Mouse (Mus musculus): ENCODE measurements around the gene Hk2. TPM values are rescaled to one million over a fixed set of nuclear protein-coding genes. Genes with fewer than 3 reads are reported as not detected.

Hk2 gene
- polyA plus RNA-seq, 1 experiment from 2014 or later: 24.2 TPM

- H3K4me2 ChIP-seq (ENCODE audit: low read depth, low read length): peak overlapping the region; percentile 89
- H3K27ac ChIP-seq (ENCODE audit: low read length): peak overlapping the region; percentile 91
- peak; percentile 68 for ATAC-seq (ENCODE audit: insufficient read depth, low FRiP score)
- WGBS: under 1% methylated on average over 68 of the region's 68 CpGs
- H3K4me3 ChIP-seq (replicated peaks; ENCODE audit: low read length): peak overlapping the region; percentile 69
- H3K27me3 ChIP-seq (ENCODE audit: control insufficient read depth, insufficient read depth, low read length): no peaks in the 10 kb centered on the region
- H3K36me3 ChIP-seq (ENCODE audit: control insufficient read depth, insufficient read depth, low read length): no peaks in the 10 kb centered on the region
- H3K9ac ChIP-seq (ENCODE audit: low read length): peak overlapping the region; percentile 71
- no peaks in the 10 kb centered on the region for H3K9me3 ChIP-seq (replicated peaks; ENCODE audit: control insufficient read depth, low read length)
- peaks cover 11% of the 10 kb centered on the region for H3K4me1 ChIP-seq (ENCODE audit: control insufficient read depth, insufficient read depth, low read length)
Observed at GRCm38 (mm10) chr6:82773261-82774131, 758 bp downstream of the Hk2 start.

- ATAC-seq (ENCODE audit: insufficient read depth, low FRiP score): no peak
- Histone ChIP-seq H3K36me3 (ENCODE audit: control insufficient read depth, insufficient read depth, low read length) (no peaks in the 10 kb centered on the region), H3K9me3 (replicated peaks; ENCODE audit: control insufficient read depth, low read length) (no peaks in the 10 kb centered on the region), H3K9ac (ENCODE audit: low read length) (peak overlapping the region; percentile 71), H3K4me3 (replicated peaks; ENCODE audit: low read length) (peak overlapping the region; percentile 69), H3K27me3 (ENCODE audit: control insufficient read depth, insufficient read depth, low read length) (no peaks in the 10 kb centered on the region), H3K4me1 (ENCODE audit: control insufficient read depth, insufficient read depth, low read length) (peaks cover 11% of the 10 kb centered on the region), H3K27ac (ENCODE audit: low read length) (peak overlapping the region; percentile 91), H3K4me2 (ENCODE audit: low read depth, low read length) (peak overlapping the region; percentile 89)
- 2% methylated on average over 19 of the region's 19 CpGs for WGBS
Observed at GRCm38 (mm10) chr6:82772451-82773101, 1.7 kb downstream of the Hk2 start.

- Histone ChIP-seq H3K4me1 (ENCODE audit: control insufficient read depth, insufficient read depth, low read length) (peaks cover 11% of the 10 kb centered on the region), H3K4me2 (ENCODE audit: low read depth, low read length) (peak overlapping the region; percentile 89), H3K27me3 (ENCODE audit: control insufficient read depth, insufficient read depth, low read length) (no peaks in the 10 kb centered on the region), H3K9me3 (replicated peaks; ENCODE audit: control insufficient read depth, low read length) (no peaks in the 10 kb centered on the region), H3K36me3 (ENCODE audit: control insufficient read depth, insufficient read depth, low read length) (no peaks in the 10 kb centered on the region), H3K27ac (ENCODE audit: low read length) (peak overlapping the region; percentile 91), H3K9ac (ENCODE audit: low read length) (peak overlapping the region; percentile 71), H3K4me3 (replicated peaks; ENCODE audit: low read length) (peak overlapping the region; percentile 69)
- WGBS: 9% methylated on average over 10 of the region's 10 CpGs
- ATAC-seq (ENCODE audit: insufficient read depth, low FRiP score): no peak
Observed at GRCm38 (mm10) chr6:82771981-82772409, 2.3 kb downstream of the Hk2 start.

GRCm38 (mm10) chr6:82771059-82771458 lies 3.2 kb downstream of the Hk2 start:
- Histone ChIP-seq H3K27me3 (ENCODE audit: control insufficient read depth, insufficient read depth, low read length) (no peaks in the 10 kb centered on the region), H3K9me3 (replicated peaks; ENCODE audit: control insufficient read depth, low read length) (no peaks in the 10 kb centered on the region), H3K4me2 (ENCODE audit: low read depth, low read length) (peak overlapping the region; percentile 89), H3K36me3 (ENCODE audit: control insufficient read depth, insufficient read depth, low read length) (no peaks in the 10 kb centered on the region), H3K27ac (ENCODE audit: low read length) (peak overlapping the region; percentile 9; the same call in 1 of the 2 replicates), H3K4me1 (ENCODE audit: control insufficient read depth, insufficient read depth, low read length) (peaks cover 11% of the 10 kb centered on the region), H3K9ac (ENCODE audit: low read length) (no peak overlapping the region), H3K4me3 (replicated peaks; ENCODE audit: low read length) (peak overlapping the region; percentile 69; the same call in 1 of the 2 replicates)
- WGBS: 46% methylated on average over 9 of the region's 9 CpGs
- no peak for ATAC-seq (ENCODE audit: insufficient read depth, low FRiP score)

GRCm38 (mm10) chr6:82770286-82770685 lies 4.0 kb downstream of the Hk2 start:
- H3K27me3 ChIP-seq (ENCODE audit: control insufficient read depth, insufficient read depth, low read length): no peaks in the 10 kb centered on the region
- no peak overlapping the region for H3K9ac ChIP-seq (ENCODE audit: low read length)
- H3K4me2 ChIP-seq (ENCODE audit: low read depth, low read length): peak overlapping the region; percentile 89; the same call in 1 of the 2 replicates
- no peak overlapping the region for H3K4me3 ChIP-seq (replicated peaks; ENCODE audit: low read length)
- peaks cover 11% of the 10 kb centered on the region for H3K4me1 ChIP-seq (ENCODE audit: control insufficient read depth, insufficient read depth, low read length)
- no peaks in the 10 kb centered on the region for H3K36me3 ChIP-seq (ENCODE audit: control insufficient read depth, insufficient read depth, low read length)
- no peaks in the 10 kb centered on the region for H3K9me3 ChIP-seq (replicated peaks; ENCODE audit: control insufficient read depth, low read length)
- WGBS: 82% methylated on average over 3 of the region's 3 CpGs
- H3K27ac ChIP-seq (ENCODE audit: low read length): no peak overlapping the region
- ATAC-seq (ENCODE audit: insufficient read depth, low FRiP score): no peak

GRCm38 (mm10) chr6:82769704-82770103 lies 4.5 kb downstream of the Hk2 start:
- ATAC-seq (ENCODE audit: insufficient read depth, low FRiP score): no peak
- Histone ChIP-seq H3K9ac (ENCODE audit: low read length) (no peak overlapping the region), H3K27me3 (ENCODE audit: control insufficient read depth, insufficient read depth, low read length) (no peaks in the 10 kb centered on the region), H3K4me3 (replicated peaks; ENCODE audit: low read length) (no peak overlapping the region), H3K4me2 (ENCODE audit: low read depth, low read length) (no peak overlapping the region), H3K27ac (ENCODE audit: low read length) (no peak overlapping the region), H3K4me1 (ENCODE audit: control insufficient read depth, insufficient read depth, low read length) (peaks cover 12% of the 10 kb centered on the region), H3K36me3 (ENCODE audit: control insufficient read depth, insufficient read depth, low read length) (no peaks in the 10 kb centered on the region), H3K9me3 (replicated peaks; ENCODE audit: control insufficient read depth, low read length) (no peaks in the 10 kb centered on the region)
- WGBS: 60% methylated on average over 5 of the region's 5 CpGs

GRCm38 (mm10) chr6:82767734-82768586 lies 6.3 kb downstream of the Hk2 start:
- Histone ChIP-seq H3K4me2 (ENCODE audit: low read depth, low read length) (no peak overlapping the region), H3K9ac (ENCODE audit: low read length) (no peak overlapping the region), H3K27me3 (ENCODE audit: control insufficient read depth, insufficient read depth, low read length) (no peaks in the 10 kb centered on the region), H3K9me3 (replicated peaks; ENCODE audit: control insufficient read depth, low read length) (no peaks in the 10 kb centered on the region), H3K36me3 (ENCODE audit: control insufficient read depth, insufficient read depth, low read length) (no peaks in the 10 kb centered on the region), H3K27ac (ENCODE audit: low read length) (no peak overlapping the region), H3K4me1 (ENCODE audit: control insufficient read depth, insufficient read depth, low read length) (peaks cover 29% of the 10 kb centered on the region), H3K4me3 (replicated peaks; ENCODE audit: low read length) (no peak overlapping the region)
- 86% methylated on average over 12 of the region's 12 CpGs for WGBS
- no peak for ATAC-seq (ENCODE audit: insufficient read depth, low FRiP score)

- no peaks in the 10 kb centered on the region for H3K9me3 ChIP-seq (replicated peaks; ENCODE audit: control insufficient read depth, low read length)
- H3K4me2 ChIP-seq (ENCODE audit: low read depth, low read length): no peak overlapping the region
- H3K4me3 ChIP-seq (replicated peaks; ENCODE audit: low read length): no peak overlapping the region
- peak overlapping the region; percentile 34; the same call in 1 of the 2 replicates for H3K27ac ChIP-seq (ENCODE audit: low read length)
- 66% methylated on average over 4 of the region's 4 CpGs for WGBS
- no peak overlapping the region for H3K9ac ChIP-seq (ENCODE audit: low read length)
- H3K4me1 ChIP-seq (ENCODE audit: control insufficient read depth, insufficient read depth, low read length): peaks cover 29% of the 10 kb centered on the region
- H3K27me3 ChIP-seq (ENCODE audit: control insufficient read depth, insufficient read depth, low read length): no peaks in the 10 kb centered on the region
- no peaks in the 10 kb centered on the region for H3K36me3 ChIP-seq (ENCODE audit: control insufficient read depth, insufficient read depth, low read length)
- ATAC-seq (ENCODE audit: insufficient read depth, low FRiP score): no peak
Observed at GRCm38 (mm10) chr6:82766636-82767035, 7.6 kb downstream of the Hk2 start.
